Mouse (Mus musculus) cerebellum, postnatal 4 days (tissue): ENCODE results near the gene Gm16506.
"Not testable (repeated sequence)": the region's sequence is repeated elsewhere in the genome, so short reads cannot be mapped to it uniquely, and the experiment has no call there.

Experiments used
- DNase-seq, 2 experiments: peaks; one replicate each; pipeline ENCODE4 v3.0.0; 2022; ENCODE audit warnings: low spot score in 2 of 2, mixed read lengths in 1 of 2

Gene Gm16506

DNA sequence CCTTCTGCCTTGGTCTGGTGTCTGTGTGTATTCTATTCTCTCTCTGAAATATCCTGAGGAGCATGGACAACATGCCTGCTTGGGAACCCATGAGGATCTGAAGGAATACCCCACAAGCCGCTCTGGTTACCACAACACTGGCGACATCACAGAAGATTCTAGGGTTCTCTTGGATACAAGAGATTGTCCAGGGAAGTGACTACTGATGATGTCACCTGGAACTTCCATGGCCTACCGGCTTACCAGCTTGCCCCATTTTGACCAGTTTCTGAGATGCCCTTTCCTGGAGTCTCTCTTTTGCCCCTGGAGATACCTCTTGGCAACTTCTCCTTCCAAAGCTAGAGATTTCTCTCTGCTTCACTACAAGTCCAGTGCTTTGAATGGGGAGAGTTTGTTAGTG lies at the start of gene Gm16506:
Gene Gm16506 (minus strand): TSS at position 101 of the 400 bp plus-strand sequence.
- DNase-seq = not testable (repeated sequence)

GRCm38 (mm10) chr14:43747566-43747965 lies 20.3 kb upstream of the Gm16506 start, which contains the start of gene Gm6526:
TSS of gene Gm6526 (plus strand) at chr14:43747866.
- DNase-seq = not testable (repeated sequence)

DNA sequence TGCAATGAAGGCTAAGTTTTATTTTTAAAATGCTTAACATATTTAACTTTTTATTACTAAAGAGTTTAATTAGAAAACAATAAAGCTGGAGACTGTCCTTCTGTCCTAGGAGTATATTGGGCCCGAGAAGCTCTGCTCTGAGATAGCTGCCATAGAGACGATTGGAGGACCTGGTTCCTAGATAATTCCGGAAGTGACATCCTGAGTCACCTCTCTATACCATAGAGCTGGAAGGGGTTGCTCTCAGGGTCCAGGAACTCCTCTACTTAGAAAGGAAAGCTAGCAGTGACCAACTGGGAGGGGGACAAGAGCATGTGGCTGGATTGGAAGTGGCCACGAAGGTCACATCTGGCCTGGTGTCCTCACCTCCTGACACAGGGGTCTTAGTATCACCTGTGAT lies 29.7 kb downstream of the Gm16506 start, which contains the start of gene Gm7324:
Gene Gm7324 (plus strand): TSS at position 208 of the 400 bp plus-strand sequence.
- not testable (repeated sequence) for DNase-seq

GRCm38 (mm10) chr14:43677099-43677498 lies 50.2 kb downstream of the Gm16506 start, which contains the start of gene Gm8165:
TSS of gene Gm8165 (minus strand) at chr14:43677199.
- not testable (repeated sequence) for DNase-seq
